Mouse (Mus musculus) retina, embryonic 14.5 days (tissue): ENCODE measurements around the gene Thumpd3.

Experiments used
- DNase-seq: peaks from one replicate; pipeline ENCODE4 v3.0.0-alpha.2; 2015; ENCODE audit warnings: low spot score

Gene Thumpd3

GRCm38 (mm10) chr6:113079492-113079891, 33.5 kb downstream of the Thumpd3 start:
- peak; percentile 65 for DNase-seq

GRCm38 (mm10) chr6:113082229-113082628, 36.2 kb downstream of the Thumpd3 start:
- DNase-seq, result peak; percentile 68

- no peak for DNase-seq
Measured at GRCm38 (mm10) chr6:113084590-113084989, 38.6 kb downstream of the Thumpd3 start.

- no peak for DNase-seq
Measured at GRCm38 (mm10) chr6:113093206-113093605, 47.2 kb downstream of the Thumpd3 start.

GRCm38 (mm10) chr6:113095547-113095946, 49.5 kb downstream of the Thumpd3 start:
- DNase-seq, result no peak

- DNase-seq, result no peak
Measured at GRCm38 (mm10) chr6:113097662-113098061, 51.6 kb downstream of the Thumpd3 start.

- DNase-seq, result peak; percentile 32
Measured at GRCm38 (mm10) chr6:113099640-113100289, 53.7 kb downstream of the Thumpd3 start.

GRCm38 (mm10) chr6:113102541-113102940, 56.5 kb downstream of the Thumpd3 start:
- DNase-seq, result no peak

- peak; percentile 67 for DNase-seq
Measured at GRCm38 (mm10) chr6:113103765-113104164, 57.7 kb downstream of the Thumpd3 start.

GRCm38 (mm10) chr6:113109378-113109777, 63.4 kb downstream of the Thumpd3 start:
- DNase-seq, result no peak

GRCm38 (mm10) chr6:113109956-113110355, 63.9 kb downstream of the Thumpd3 start:
- DNase-seq, result no peak
